Mouse (Mus musculus): ENCODE data around the gene Traf7. TPM values are rescaled to one million over a fixed set of nuclear protein-coding genes. Genes with fewer than 3 reads are reported as not detected.

Gene Traf7
- total and polyA plus RNA-seq, 2 experiments from 2014 or later: 82.0 to 168 TPM

GRCm38 (mm10) chr17:24557091-24557490 is 29.4 kb upstream of the Traf7 start:
- ATAC-seq (no peak), DNase-seq (no peak)
- no peak overlapping the region for H3K4me2 ChIP-seq (ENCODE audit: low read depth)
- no peak for TF ChIP-seq CTCF (IDR thresholded peaks at IDR 0.05; ENCODE audit: low read depth)
- no peaks in the 10 kb centered on the region for H3K27me3 ChIP-seq (ENCODE audit: insufficient read depth, low read length)
- WGBS: 85% methylated on average over 7 of the region's 7 CpGs
- no peaks in the 10 kb centered on the region for H3K9me3 ChIP-seq (ENCODE audit: low read length)
- peaks cover 10% of the 10 kb centered on the region for H3K4me1 ChIP-seq (ENCODE audit: insufficient read depth)
- H3K4me3 ChIP-seq (ENCODE audit: low read depth, low read length): no peak overlapping the region
- H3K27ac ChIP-seq (ENCODE audit: low read depth, low read length): no peak overlapping the region
- no peaks in the 10 kb centered on the region for H3K36me3 ChIP-seq (ENCODE audit: insufficient read depth)
- no peak overlapping the region for H3K9ac ChIP-seq

DNA sequence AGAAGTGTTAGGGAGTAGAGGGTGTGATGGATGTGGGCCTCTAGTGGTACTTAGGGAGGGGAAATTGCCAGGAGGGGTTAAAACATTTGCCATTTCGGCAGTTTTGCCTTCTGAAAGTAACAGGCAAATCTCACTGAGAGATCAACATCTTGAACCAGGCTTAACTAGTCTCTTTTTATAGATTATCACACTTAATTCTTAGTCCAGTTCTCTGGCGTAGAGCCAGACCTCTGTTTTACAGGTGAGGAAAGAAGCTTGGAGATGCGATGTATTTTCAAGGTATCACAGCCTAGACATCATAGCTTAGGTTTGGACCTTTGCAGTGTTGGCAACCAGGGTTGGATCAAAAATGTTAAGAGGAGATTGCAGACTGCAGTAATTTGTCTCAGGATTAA is 23.3 kb upstream of the Traf7 start:
- 36% methylated on average over 3 of the region's 3 CpGs for WGBS
- H3K4me3 ChIP-seq (ENCODE audit: low read depth, low read length): peak overlapping the region; percentile 88
- peak overlapping the region; percentile 84 for H3K4me2 ChIP-seq (ENCODE audit: low read depth)
- H3K27ac ChIP-seq (ENCODE audit: low read depth, low read length): no peak overlapping the region
- no peak for ATAC-seq
- TF ChIP-seq CTCF (IDR thresholded peaks at IDR 0.05; ENCODE audit: low read depth): no peak
- H3K9me3 ChIP-seq (ENCODE audit: low read length): no peaks in the 10 kb centered on the region
- peak overlapping the region; percentile 96 for H3K9ac ChIP-seq
- DNase-seq: peak; percentile 13
- peaks cover 19% of the 10 kb centered on the region for H3K4me1 ChIP-seq (ENCODE audit: insufficient read depth)
- no peaks in the 10 kb centered on the region for H3K27me3 ChIP-seq (ENCODE audit: insufficient read depth, low read length)
- H3K36me3 ChIP-seq (ENCODE audit: insufficient read depth): no peaks in the 10 kb centered on the region

DNA sequence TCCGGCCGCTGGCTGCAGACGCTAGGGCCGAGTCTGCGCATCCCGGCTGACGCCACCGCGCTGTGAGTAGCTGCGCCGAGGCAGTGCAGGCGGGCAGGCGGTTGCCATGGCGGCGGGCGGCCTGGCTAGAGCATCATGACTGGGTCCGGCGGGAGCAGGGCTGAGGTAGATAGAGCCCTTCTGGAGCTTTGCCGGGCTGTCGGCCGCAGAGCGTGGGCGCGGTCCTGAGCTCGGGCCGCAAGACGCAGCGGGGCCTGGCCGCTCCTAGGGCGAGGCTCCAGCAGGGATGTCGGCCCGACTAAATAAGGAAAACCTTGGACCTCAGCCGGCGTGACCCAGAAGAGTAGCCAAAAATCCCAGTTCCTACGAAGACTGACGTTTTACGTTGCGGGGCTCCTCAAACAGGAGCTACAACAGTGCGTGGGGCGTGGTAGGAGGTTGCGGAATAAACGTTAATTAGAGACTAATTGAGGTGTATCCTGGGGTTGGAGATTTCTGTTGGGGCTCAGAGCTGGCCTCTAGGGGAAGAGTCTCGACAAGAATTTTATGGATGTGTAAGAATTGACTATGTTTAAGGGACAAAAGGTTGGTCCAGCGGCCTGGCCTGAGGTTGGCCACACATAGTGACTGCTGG is 22.8 kb upstream of the Traf7 start:
- WGBS: under 1% methylated on average over 43 of the region's 44 CpGs
- Histone ChIP-seq H3K9me3 (ENCODE audit: low read length) (no peaks in the 10 kb centered on the region), H3K27ac (ENCODE audit: low read depth, low read length) (peak overlapping the region; percentile 93), H3K4me3 (ENCODE audit: low read depth, low read length) (peak overlapping the region; percentile 88), H3K4me2 (ENCODE audit: low read depth) (peak overlapping the region; percentile 84), H3K4me1 (ENCODE audit: insufficient read depth) (peaks cover 19% of the 10 kb centered on the region), H3K9ac (peak overlapping the region; percentile 96), H3K27me3 (ENCODE audit: insufficient read depth, low read length) (no peaks in the 10 kb centered on the region), H3K36me3 (ENCODE audit: insufficient read depth) (no peaks in the 10 kb centered on the region)
- DNase-seq (peak; percentile 77), ATAC-seq (peak; percentile 80)
- peak; percentile 16; the same call in 1 of the 2 replicates for TF ChIP-seq CTCF (IDR thresholded peaks at IDR 0.05; ENCODE audit: low read depth)

DNA sequence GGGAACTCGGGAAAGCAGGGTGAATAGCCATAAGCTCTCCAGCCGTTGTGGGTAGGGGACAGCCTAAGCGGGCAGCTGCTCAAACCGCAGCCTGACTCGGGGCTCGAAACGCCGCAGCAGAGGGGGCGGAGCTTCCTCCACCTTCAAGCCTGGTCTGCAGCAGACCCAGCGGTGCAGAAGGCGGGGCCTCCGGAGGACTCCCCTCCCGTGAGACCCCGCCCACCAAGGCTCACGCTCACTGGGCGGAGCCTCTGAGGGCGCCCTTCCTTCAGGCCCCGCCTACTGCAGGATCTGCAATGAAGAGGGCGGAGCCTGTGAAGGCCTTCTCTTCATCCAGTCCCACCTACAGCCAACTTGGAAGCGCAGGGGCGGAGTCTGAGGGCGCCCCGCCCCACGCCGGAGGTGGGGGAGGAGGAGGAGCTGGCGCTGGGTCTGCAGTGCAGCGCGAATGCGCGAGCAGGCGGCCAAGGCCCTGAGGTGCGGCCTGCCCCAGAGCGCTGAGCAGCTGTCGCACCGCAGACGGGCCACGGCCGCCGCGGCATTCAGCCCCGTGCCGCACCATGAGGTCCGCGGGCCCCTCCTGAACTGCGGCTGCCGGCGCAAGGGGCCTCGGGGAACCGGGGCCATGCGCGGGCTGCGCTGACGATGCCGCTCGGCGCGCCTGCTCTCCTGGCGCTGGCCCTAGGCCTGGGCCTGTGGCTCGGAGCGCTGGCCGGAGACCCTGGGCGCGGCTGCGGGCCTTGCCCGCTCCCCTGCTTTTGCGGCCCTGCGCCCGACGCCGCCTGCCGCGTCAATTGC is 22.1 kb upstream of the Traf7 start, which contains the start of gene Pkd1:
Gene Pkd1, plus strand, starts transcription at position 217 of the 798 bp plus-strand sequence.
- Histone ChIP-seq H3K9ac (peak within 1 kb of the TSS; percentile 96), H3K4me2 (ENCODE audit: low read depth) (peak within 1 kb of the TSS; percentile 84), H3K36me3 (ENCODE audit: insufficient read depth) (no peaks in the 10 kb centered on the region), H3K27ac (ENCODE audit: low read depth, low read length) (peak within 1 kb of the TSS; percentile 93), H3K27me3 (ENCODE audit: insufficient read depth, low read length) (no peaks in the 10 kb centered on the region), H3K9me3 (ENCODE audit: low read length) (no peaks in the 10 kb centered on the region), H3K4me3 (ENCODE audit: low read depth, low read length) (peak within 1 kb of the TSS; percentile 88), H3K4me1 (ENCODE audit: insufficient read depth) (peaks cover 19% of the 10 kb centered on the region)
- peak; percentile 94 for ATAC-seq
- DNase-seq: peak; percentile 97
- TF ChIP-seq CTCF (IDR thresholded peaks at IDR 0.05; ENCODE audit: low read depth): no peak
- 3% methylated on average over 71 of the region's 72 CpGs for WGBS

- DNase-seq (peak; percentile 10), ATAC-seq (no peak)
- no peak for TF ChIP-seq CTCF (IDR thresholded peaks at IDR 0.05; ENCODE audit: low read depth)
These were observed 21.3 kb upstream of the Traf7 start for GRCm38 (mm10) chr17:24548921-24549617.

GRCm38 (mm10) chr17:24548435-24548834 is 20.7 kb upstream of the Traf7 start:
- ATAC-seq (no peak), DNase-seq (no peak)
- TF ChIP-seq CTCF (IDR thresholded peaks at IDR 0.05; ENCODE audit: low read depth): no peak
- no peaks in the 10 kb centered on the region for H3K27me3 ChIP-seq (ENCODE audit: insufficient read depth, low read length)
- H3K9ac ChIP-seq: no peak overlapping the region
- 0 out of 2 replicates have a peak overlapping the region, but pooled peaks have one; percentile 84 for H3K4me2 ChIP-seq (ENCODE audit: low read depth)
- H3K4me3 ChIP-seq (ENCODE audit: low read depth, low read length): no peak overlapping the region; the same call in 1 of the 2 replicates
- no peaks in the 10 kb centered on the region for H3K9me3 ChIP-seq (ENCODE audit: low read length)
- H3K4me1 ChIP-seq (ENCODE audit: insufficient read depth): peaks cover 19% of the 10 kb centered on the region
- H3K36me3 ChIP-seq (ENCODE audit: insufficient read depth): no peaks in the 10 kb centered on the region
- WGBS: 20% methylated on average over 9 of the region's 9 CpGs
- H3K27ac ChIP-seq (ENCODE audit: low read depth, low read length): no peak overlapping the region

More at GRCm38 (mm10) chr17:24548921-24549617, 21.3 kb upstream of the Traf7 start:
- WGBS: 6% methylated on average over 23 of the region's 23 CpGs
- Histone ChIP-seq H3K27ac (ENCODE audit: low read depth, low read length) (peak overlapping the region; percentile 93), H3K9me3 (ENCODE audit: low read length) (no peaks in the 10 kb centered on the region), H3K36me3 (ENCODE audit: insufficient read depth) (no peaks in the 10 kb centered on the region), H3K4me2 (ENCODE audit: low read depth) (peak overlapping the region; percentile 84), H3K4me1 (ENCODE audit: insufficient read depth) (peaks cover 19% of the 10 kb centered on the region), H3K4me3 (ENCODE audit: low read depth, low read length) (peak overlapping the region; percentile 88), H3K27me3 (ENCODE audit: insufficient read depth, low read length) (no peaks in the 10 kb centered on the region), H3K9ac (no peak overlapping the region)

Measured in forebrain, postnatal 0 days (tissue).